Mouse (Mus musculus): ENCODE measurements around the gene Bcar3. TPM values are rescaled to one million over a fixed set of nuclear protein-coding genes. Genes with fewer than 3 reads are reported as not detected.
"Not testable (repeated sequence)": the region's sequence is repeated elsewhere in the genome, so short reads cannot be mapped to it uniquely, and the experiment has no call there.

The Bcar3 gene
- polyA plus RNA-seq, 1 experiment from 2014 or later: 6.9 TPM

DNA sequence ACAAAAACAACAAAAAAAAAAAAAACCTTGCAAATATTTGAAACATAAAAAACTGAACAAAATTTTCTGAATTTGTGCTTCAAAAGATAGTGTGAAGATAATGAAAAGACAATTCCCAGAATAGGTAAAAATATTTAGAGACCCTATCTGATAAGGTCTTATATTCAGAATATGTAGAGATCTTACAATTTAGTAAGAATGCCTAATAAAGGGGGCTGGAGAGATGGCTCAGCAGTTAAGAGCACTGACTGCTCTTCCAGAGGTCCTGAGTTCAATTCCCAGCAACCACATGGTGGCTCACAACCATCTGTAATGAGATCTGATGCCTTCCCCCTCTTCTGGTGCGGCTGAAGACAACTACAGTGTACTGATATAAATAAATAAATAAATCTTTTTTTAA lies 21.4 kb upstream of the Bcar3 start:
- not testable (repeated sequence) for H3K9ac ChIP-seq (replicated peaks); H3K27ac ChIP-seq; H3K4me2 ChIP-seq; ATAC-seq (ENCODE audit: insufficient number of reproducible peaks, insufficient read depth, low FRiP score, low TSS enrichment, low read depth); H3K9me3 ChIP-seq; H3K27me3 ChIP-seq; H3K4me3 ChIP-seq (replicated peaks)
- WGBS: 100% methylated on average over 1 of the region's 1 CpGs
- H3K4me1 ChIP-seq (replicated peaks): peaks cover 27% of the 10 kb centered on the region
- peaks cover 25% of the 10 kb centered on the region for H3K36me3 ChIP-seq

DNA sequence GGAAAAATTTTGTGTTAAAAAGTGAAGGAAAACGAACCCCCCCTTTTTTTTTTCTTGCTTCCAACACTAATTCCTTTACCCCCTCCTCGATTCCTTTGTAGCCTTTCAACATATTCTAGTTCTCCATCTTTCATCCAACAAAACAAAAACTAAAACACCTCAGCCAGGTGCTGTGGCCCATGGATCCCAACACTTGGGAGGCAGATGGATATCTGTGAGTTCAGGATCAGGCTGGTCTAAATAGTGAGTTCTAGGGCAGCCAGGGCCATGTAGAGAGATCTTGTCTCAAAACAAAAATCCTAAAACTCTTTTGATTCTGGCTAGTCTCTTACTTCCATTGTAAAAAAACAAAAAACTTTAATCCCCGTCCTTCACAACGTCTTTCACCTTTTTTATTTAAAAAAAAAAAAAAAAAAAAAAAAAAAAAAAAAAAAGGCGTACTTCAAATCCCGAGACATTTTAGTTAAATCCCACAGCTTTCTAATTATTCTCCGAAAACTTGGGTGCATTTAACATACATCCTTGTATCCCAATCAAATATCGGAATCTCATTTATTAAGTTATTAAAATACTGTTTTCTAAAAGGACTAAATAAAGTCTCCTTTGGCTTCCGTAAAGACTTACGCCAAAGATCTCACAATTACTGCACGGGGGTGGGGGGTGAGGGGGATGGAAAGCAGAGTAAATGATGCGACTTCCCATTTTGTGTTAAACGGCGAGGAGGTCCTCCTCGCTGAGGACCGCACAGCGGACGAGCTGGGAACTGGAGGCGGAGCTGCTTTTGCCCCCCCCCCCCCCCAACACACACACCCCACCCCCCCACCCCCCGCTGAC lies 20.3 kb upstream of the Bcar3 start:
- Histone ChIP-seq H3K4me3 (replicated peaks) (peak overlapping the region; percentile 94), H3K36me3 (peaks cover 35% of the 10 kb centered on the region), H3K9me3 (no peaks in the 10 kb centered on the region), H3K9ac (replicated peaks) (peak overlapping the region; percentile 87; the same call in 1 of the 2 replicates), H3K27ac (no peak overlapping the region), H3K27me3 (no peaks in the 10 kb centered on the region), H3K4me2 (peak overlapping the region; percentile 43; the same call in 1 of the 2 replicates), H3K4me1 (replicated peaks) (peaks cover 33% of the 10 kb centered on the region)
- WGBS: 11% methylated on average over 20 of the region's 20 CpGs
- no peak for ATAC-seq (ENCODE audit: insufficient number of reproducible peaks, insufficient read depth, low FRiP score, low TSS enrichment, low read depth)

DNA sequence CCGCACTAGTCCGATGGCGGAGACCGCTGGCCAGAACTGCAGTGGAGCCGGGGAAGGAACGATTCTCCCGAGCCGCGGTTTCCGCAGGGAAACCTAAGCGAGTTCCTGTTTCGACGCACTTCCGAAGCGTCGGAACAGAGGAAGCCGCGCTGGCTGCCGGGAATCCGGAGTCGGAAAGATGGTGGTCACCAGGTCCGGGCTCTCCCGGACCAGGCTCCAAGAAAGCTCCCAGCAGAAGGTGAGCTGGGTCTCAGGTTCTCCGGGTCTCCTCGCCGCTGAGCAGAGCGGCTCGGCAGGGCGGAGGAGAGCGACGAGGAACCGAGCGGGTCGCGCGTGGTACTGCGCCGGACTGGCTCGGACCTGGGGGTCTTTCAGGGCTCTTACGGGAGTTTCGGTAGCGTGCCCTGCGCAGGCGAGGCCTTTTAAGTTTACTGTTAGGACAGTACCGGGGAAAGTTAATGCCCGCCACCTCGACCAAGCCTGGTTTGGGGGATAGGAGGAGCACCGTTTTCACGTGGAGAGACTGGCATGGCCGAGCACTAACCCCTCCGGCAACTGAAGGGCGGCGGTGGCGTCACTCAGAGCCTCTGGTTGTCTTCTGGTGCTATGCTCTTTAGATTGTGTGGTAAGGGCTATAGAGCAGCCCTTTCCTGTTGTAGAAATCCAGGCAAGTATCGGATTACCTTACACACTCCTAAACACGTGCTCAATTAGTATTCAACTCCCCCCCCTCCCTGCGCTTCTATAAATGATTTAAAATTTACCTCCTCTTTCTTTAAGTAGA lies 19.5 kb upstream of the Bcar3 start, which contains the start of gene Dnttip2:
Gene Dnttip2, plus strand, starts transcription at position 148 of the 784 bp plus-strand sequence.
- H3K27me3 ChIP-seq: no peaks in the 10 kb centered on the region
- peaks cover 43% of the 10 kb centered on the region for H3K36me3 ChIP-seq
- peak within 1 kb of the TSS; percentile 94 for H3K4me3 ChIP-seq (replicated peaks)
- peak; percentile 93 for ATAC-seq (ENCODE audit: insufficient number of reproducible peaks, insufficient read depth, low FRiP score, low TSS enrichment, low read depth)
- H3K27ac ChIP-seq: peak within 1 kb of the TSS; percentile 67
- H3K4me1 ChIP-seq (replicated peaks): peaks cover 33% of the 10 kb centered on the region
- no peaks in the 10 kb centered on the region for H3K9me3 ChIP-seq
- H3K9ac ChIP-seq (replicated peaks): peak within 1 kb of the TSS; percentile 87
- H3K4me2 ChIP-seq: peak within 1 kb of the TSS; percentile 76
- 1% methylated on average over 57 of the region's 57 CpGs for WGBS

DNA sequence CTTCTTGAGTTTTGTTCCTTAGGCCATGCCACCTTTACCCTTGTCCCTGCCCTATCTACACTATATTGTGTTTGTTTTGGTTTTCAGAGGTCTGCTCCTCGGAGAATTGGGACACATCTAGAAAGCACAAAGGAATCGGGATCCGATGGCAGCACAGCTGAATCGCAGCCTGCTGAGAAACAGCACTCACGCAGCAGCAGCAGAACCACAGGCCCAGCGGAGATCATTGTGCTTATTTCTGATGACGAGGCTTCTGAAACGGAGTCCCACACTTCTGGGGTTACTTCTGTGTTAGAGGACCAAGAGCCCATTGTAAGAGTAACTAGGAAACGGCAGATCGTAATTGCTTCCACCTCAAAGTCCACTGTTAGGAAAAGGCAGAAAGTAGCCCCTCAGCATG lies 18.8 kb upstream of the Bcar3 start:
- Histone ChIP-seq H3K36me3 (peaks cover 50% of the 10 kb centered on the region), H3K4me3 (replicated peaks) (peak overlapping the region; percentile 94), H3K4me2 (peak overlapping the region; percentile 76), H3K9ac (replicated peaks) (peak overlapping the region; percentile 87; the same call in 1 of the 2 replicates), H3K4me1 (replicated peaks) (peaks cover 33% of the 10 kb centered on the region), H3K27ac (no peak overlapping the region), H3K27me3 (no peaks in the 10 kb centered on the region), H3K9me3 (no peaks in the 10 kb centered on the region)
- WGBS: 77% methylated on average over 10 of the region's 10 CpGs
- ATAC-seq (ENCODE audit: insufficient number of reproducible peaks, insufficient read depth, low FRiP score, low TSS enrichment, low read depth): no peak

DNA sequence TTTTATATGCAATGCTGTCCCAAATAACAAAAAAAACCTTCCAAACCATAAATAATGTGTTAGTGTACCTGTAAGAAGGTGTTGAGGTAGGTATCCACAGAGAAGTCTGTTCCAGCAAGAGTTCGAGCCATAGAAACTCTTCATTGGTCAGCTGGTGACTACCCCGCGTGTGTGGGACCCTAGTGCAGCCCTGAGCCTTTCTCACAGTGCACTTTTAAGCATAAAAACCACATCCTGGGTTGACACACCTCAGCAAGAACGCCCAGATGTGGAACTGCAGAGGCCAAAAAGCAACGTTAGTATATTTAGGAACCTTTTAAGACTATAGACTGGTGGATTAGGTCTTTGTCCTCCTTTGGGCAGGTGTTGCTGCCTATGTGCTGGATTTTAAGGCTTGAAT lies 6.7 kb upstream of the Bcar3 start:
- no peak overlapping the region for H3K4me2 ChIP-seq
- ATAC-seq (ENCODE audit: insufficient number of reproducible peaks, insufficient read depth, low FRiP score, low TSS enrichment, low read depth): no peak
- 74% methylated on average over 5 of the region's 5 CpGs for WGBS

DNA sequence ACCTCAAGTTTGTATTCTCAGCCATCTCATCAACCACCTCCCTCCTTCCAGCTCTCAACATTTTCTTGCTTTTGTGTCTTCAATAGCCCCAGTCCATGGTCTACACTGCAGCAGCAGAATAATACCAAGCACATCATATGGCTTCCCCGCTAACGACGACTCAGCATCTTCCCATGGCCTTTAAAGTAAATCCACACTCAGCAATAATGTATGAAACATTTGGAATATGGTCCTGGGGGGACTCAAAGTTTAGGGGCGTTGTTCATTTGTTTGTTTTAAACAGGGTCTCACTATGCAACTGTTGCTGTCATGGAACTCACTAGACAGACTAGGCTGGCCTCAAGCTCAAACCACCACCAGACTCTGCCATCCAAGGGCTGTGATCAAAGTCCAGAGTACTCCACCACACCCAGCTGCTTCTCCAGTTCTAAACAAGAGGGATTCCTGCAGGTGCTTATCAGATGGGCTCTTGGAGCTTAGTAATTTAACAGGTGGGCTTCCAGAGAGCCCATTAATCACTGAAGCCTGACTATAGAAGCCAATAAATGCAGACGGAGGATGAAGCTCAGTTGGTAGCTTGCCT lies 5.2 kb upstream of the Bcar3 start:
- no peaks in the 10 kb centered on the region for H3K27me3 ChIP-seq
- peaks cover 20% of the 10 kb centered on the region for H3K36me3 ChIP-seq
- H3K9me3 ChIP-seq: no peaks in the 10 kb centered on the region
- no peak overlapping the region for H3K27ac ChIP-seq
- H3K4me1 ChIP-seq (replicated peaks): peaks cover 13% of the 10 kb centered on the region
- 81% methylated on average over 5 of the region's 5 CpGs for WGBS
- no peak overlapping the region for H3K9ac ChIP-seq (replicated peaks)
- H3K4me2 ChIP-seq: no peak overlapping the region
- ATAC-seq (ENCODE audit: insufficient number of reproducible peaks, insufficient read depth, low FRiP score, low TSS enrichment, low read depth): no peak
- H3K4me3 ChIP-seq (replicated peaks): no peak overlapping the region

More for the DNA sequence above, 6.7 kb upstream of the Bcar3 start:
- Histone ChIP-seq H3K4me1 (replicated peaks) (peaks cover 8% of the 10 kb centered on the region), H3K9me3 (no peaks in the 10 kb centered on the region), H3K9ac (replicated peaks) (no peak overlapping the region), H3K27ac (no peak overlapping the region), H3K4me3 (replicated peaks) (no peak overlapping the region), H3K36me3 (peaks cover 35% of the 10 kb centered on the region), H3K27me3 (no peaks in the 10 kb centered on the region)

DNA sequence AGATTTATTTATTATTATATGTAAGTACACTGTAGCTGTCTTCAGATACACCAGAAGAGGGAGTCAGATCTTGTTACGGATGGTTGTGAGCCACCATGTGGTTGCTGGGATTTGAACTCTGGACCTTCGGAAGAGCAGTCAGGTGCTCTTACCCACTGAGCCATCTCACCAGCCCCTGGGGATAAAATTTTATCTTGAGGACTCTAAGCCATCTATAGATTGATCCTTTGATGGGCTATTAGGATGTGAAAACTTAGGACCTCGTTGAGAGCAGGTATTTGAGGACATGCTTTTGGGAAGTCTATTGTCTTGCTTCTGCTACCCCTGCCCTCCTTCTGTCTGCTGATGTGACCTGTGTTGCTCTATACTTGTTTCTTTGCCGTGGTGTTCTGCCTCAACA lies 4.6 kb upstream of the Bcar3 start:
- not testable (repeated sequence) for H3K4me3 ChIP-seq (replicated peaks); H3K4me2 ChIP-seq; H3K9me3 ChIP-seq; ATAC-seq (ENCODE audit: insufficient number of reproducible peaks, insufficient read depth, low FRiP score, low TSS enrichment, low read depth); H3K9ac ChIP-seq (replicated peaks); H3K27me3 ChIP-seq; H3K27ac ChIP-seq
- peaks cover 14% of the 10 kb centered on the region for H3K36me3 ChIP-seq
- 58% methylated on average over 4 of the region's 4 CpGs for WGBS
- H3K4me1 ChIP-seq (replicated peaks): peaks cover 13% of the 10 kb centered on the region

DNA sequence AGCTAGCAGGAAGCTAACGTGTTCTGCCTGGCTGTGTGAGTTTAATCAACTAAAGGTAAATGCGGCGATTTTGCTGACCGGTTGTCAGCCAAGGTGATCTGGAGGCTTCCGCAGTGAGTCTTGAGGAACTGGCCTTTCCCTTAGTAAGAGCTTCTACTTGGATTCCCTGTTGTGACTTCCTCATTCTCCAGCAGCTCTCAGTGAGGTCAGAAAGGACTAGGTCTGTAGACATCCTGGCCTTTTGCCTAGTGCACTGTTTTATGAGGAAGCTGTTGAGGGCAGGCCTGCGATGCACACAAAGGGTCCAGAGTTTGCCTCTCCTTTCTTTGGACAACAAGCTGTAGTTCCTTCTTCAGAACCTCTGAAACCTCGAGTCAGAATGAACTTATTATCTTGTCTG lies 3.2 kb upstream of the Bcar3 start:
- 81% methylated on average over 7 of the region's 7 CpGs for WGBS
- Histone ChIP-seq H3K9ac (replicated peaks) (no peak overlapping the region), H3K27me3 (no peaks in the 10 kb centered on the region), H3K4me3 (replicated peaks) (no peak overlapping the region), H3K36me3 (peaks cover 2% of the 10 kb centered on the region; the same call in 1 of the 2 replicates), H3K4me2 (no peak overlapping the region), H3K9me3 (no peaks in the 10 kb centered on the region), H3K4me1 (replicated peaks) (peaks cover 25% of the 10 kb centered on the region), H3K27ac (no peak overlapping the region)
- no peak for ATAC-seq (ENCODE audit: insufficient number of reproducible peaks, insufficient read depth, low FRiP score, low TSS enrichment, low read depth)

DNA sequence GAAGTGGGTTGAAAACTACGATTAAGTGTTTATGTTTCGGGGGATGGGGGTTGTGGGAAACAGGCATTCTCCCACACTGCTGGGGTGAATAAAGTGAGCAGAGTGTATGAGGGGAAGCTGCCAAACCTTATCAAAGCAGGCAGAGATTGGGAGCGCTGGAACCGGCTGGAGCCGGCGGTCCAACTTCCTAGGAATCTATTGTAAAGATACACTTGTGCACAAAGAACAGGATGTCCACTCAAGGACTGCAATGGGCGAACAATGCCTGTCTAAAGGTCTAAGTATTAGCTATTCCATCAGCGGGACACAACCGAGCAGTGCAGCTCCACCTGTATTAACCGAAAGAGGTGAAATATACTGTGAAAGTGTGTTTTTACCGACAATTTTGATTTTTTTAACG lies 2.1 kb upstream of the Bcar3 start:
- H3K36me3 ChIP-seq: no peaks in the 10 kb centered on the region
- no peak overlapping the region for H3K9ac ChIP-seq (replicated peaks)
- 65% methylated on average over 12 of the region's 12 CpGs for WGBS
- H3K4me1 ChIP-seq (replicated peaks): peaks cover 34% of the 10 kb centered on the region
- no peak for ATAC-seq (ENCODE audit: insufficient number of reproducible peaks, insufficient read depth, low FRiP score, low TSS enrichment, low read depth)
- H3K27me3 ChIP-seq: no peaks in the 10 kb centered on the region
- H3K4me3 ChIP-seq (replicated peaks): peak overlapping the region; percentile 87; the same call in 1 of the 2 replicates
- H3K27ac ChIP-seq: 0 out of 2 replicates have a peak overlapping the region, but pooled peaks have one; percentile 25
- H3K9me3 ChIP-seq: no peaks in the 10 kb centered on the region
- peak overlapping the region; percentile 71 for H3K4me2 ChIP-seq

DNA sequence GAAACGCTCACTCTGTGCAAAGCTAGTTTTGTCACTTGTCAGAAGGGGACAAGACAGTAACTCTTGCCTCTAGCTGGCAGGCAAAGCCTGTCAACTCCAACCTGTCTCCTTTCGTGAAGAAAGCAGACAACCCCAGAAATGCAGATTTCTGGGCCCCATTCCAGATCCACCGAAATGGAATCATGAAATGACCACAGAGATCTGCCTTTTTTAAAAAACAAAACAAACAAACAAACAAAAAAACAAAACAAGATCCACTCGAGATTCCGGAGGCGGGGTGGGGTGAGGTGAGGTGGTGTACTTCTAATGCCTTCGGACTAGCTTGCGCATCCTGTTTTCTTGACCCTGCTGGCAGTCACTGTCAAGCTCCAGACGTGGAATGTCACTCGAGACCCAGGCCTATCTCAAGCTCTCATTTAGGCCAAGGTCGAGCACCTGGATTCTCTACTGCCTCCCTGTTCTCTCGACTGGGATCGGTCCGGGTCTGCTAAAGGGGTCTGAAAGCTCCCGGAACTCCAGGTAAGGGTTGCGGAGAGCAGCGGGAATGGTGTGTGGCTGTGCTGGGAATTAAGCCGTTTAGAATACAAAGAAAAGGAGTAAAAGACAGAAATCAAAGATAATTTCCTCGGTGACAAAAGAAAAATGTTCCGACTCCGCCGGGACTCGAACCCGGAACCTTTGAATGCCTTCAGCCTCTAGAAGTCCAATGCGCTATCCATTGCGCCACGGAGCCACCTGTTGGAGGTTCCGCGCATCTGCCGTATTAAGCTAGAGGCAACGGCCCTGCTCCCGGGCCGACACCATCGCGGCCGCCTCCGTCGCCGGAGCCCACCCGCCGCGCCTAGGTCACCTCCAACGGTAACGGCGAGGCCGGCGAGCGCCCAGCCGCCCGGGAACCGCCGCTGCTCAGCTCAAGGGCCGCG lies 1.4 kb upstream of the Bcar3 start:
- Histone ChIP-seq H3K4me1 (replicated peaks) (peaks cover 38% of the 10 kb centered on the region), H3K9me3 (no peaks in the 10 kb centered on the region)
- peak; percentile 45; the same call in 1 of the 2 replicates for ATAC-seq (ENCODE audit: insufficient number of reproducible peaks, insufficient read depth, low FRiP score, low TSS enrichment, low read depth)

More for the DNA sequence above, 1.4 kb upstream of the Bcar3 start:
- H3K4me2 ChIP-seq: peak overlapping the region; percentile 71
- peak overlapping the region; percentile 93 for H3K9ac ChIP-seq (replicated peaks)
- H3K27ac ChIP-seq: peak overlapping the region; percentile 99
- H3K27me3 ChIP-seq: no peaks in the 10 kb centered on the region
- H3K4me3 ChIP-seq (replicated peaks): peak overlapping the region; percentile 87
- no peaks in the 10 kb centered on the region for H3K36me3 ChIP-seq
- WGBS: 7% methylated on average over 54 of the region's 54 CpGs
